ENCODE assay signal across 13 mouse cellular contexts in genomic region chr15:79896080-79896725, GRCm38 (mm10). TPM values are rescaled to one million over a fixed set of nuclear protein-coding genes. Genes with fewer than 3 reads are reported as not detected.
DNase-seq lines count a peak whose midpoint lies in the region; ATAC-seq and TF ChIP-seq lines count a peak whose summit lies in the region.
"Had no signal": no experiment of that assay in that cellular context is flagged by ENCODE, and none has a peak within 500 bp of the region (broad histone marks: within the 10 kb centered on the region; RNA-seq: fewer than 3 reads in every experiment).

No protein-coding gene starts in this region.

- H3K27ac ChIP-seq in heart, adult 2 months: peak overlapping the region; percentile 58
- H3K27ac ChIP-seq in lung, embryonic 16.5 days (ENCODE audit: low read length): peak overlapping the region; percentile 55
- H3K27ac ChIP-seq in brown adipose tissue, adult 24 weeks (replicated peaks; ENCODE audit: low read depth, low read length): peak overlapping the region; percentile 86
- H3K27ac ChIP-seq in macrophage: 0 out of 2 replicates have a peak overlapping the region, but pooled peaks have one; percentile 4
- H3K27ac ChIP-seq: forebrain, embryonic 13.5 days; midbrain, embryonic 12.5 days had no signal

- H3K4me1 ChIP-seq in heart, adult 2 months (ENCODE audit: control insufficient read depth, insufficient read depth, low read length): peaks cover 13% of the 10 kb centered on the region
- peaks cover 15% of the 10 kb centered on the region for H3K4me1 ChIP-seq in lung, embryonic 16.5 days (replicated peaks; ENCODE audit: control insufficient read depth, insufficient read depth, low read length)
- H3K4me1 ChIP-seq in lung, adult 2 months (ENCODE audit: control insufficient read depth, insufficient read depth, low read length): peaks cover 30% of the 10 kb centered on the region
- peaks cover 9% of the 10 kb centered on the region for H3K4me1 ChIP-seq in brown adipose tissue, adult 24 weeks (ENCODE audit: control insufficient read depth, insufficient read depth, insufficient read length, low read length)

- intact Hi-C loops in heart, adult 2 months (cut with DNase I): no loop called here
- intact Hi-C loops in heart, postnatal 25 days (cut with DNase I): no loop called here

- no peak for DNase-seq in heart, adult 2 months
- no peak for DNase-seq in heart, postnatal 25 days (ENCODE audit: low spot score)
- no peak for DNase-seq in lung, adult 2 months
- no peak for DNase-seq in layer of hippocampus, postnatal 14 days (ENCODE audit: low spot score in 2 of 2)
- no peak for DNase-seq in cerebellum, adult 11-12 months
- DNase-seq: cerebellum, postnatal 10 days; gastrocnemius, postnatal 25 days had no signal

- no peaks in the 10 kb centered on the region for H3K27me3 ChIP-seq in heart, adult 2 months (ENCODE audit: control insufficient read depth, insufficient read depth, low read length)
- no peaks in the 10 kb centered on the region for H3K27me3 ChIP-seq in lung, embryonic 16.5 days (ENCODE audit: control insufficient read depth, insufficient read depth, low read depth, low read length)

- 47% methylated on average over 9 of the region's 9 CpGs for WGBS in heart, adult 2 months
- WGBS in lung, embryonic 16.5 days: 61% methylated on average over 9 of the region's 9 CpGs
- WGBS in lung, adult 2 months: 39% methylated on average over 9 of the region's 9 CpGs
- 56% methylated on average over 9 of the region's 9 CpGs for WGBS in macrophage (ENCODE audit: missing documents)

- TF ChIP-seq EP300 in heart, adult 2 months (IDR thresholded peaks at IDR 0.05; ENCODE audit: insufficient read depth, low read depth, low read length): no peak

- H3K4me2 ChIP-seq in lung, embryonic 16.5 days (ENCODE audit: low read depth, low read length): no peak overlapping the region
- H3K4me2 ChIP-seq: forebrain, embryonic 13.5 days; midbrain, embryonic 12.5 days had no signal

- H3K36me3 ChIP-seq in heart, adult 2 months (ENCODE audit: control insufficient read depth, insufficient read depth, low read length): peaks cover 7% of the 10 kb centered on the region
- H3K36me3 ChIP-seq in lung, embryonic 16.5 days (ENCODE audit: control insufficient read depth, insufficient read depth, low read length): peaks cover 7% of the 10 kb centered on the region; the same call in 1 of the 2 replicates
- peaks cover 48% of the 10 kb centered on the region for H3K36me3 ChIP-seq in macrophage (ENCODE audit: inconsistent target)
- H3K36me3 ChIP-seq: midbrain, embryonic 12.5 days had no signal

- no peak for ATAC-seq in lung, embryonic 16.5 days (ENCODE audit: low read depth)
- ATAC-seq: forebrain, embryonic 13.5 days; hindbrain, embryonic 16.5 days had no signal

- no peak overlapping the region for H3K9ac ChIP-seq in heart, adult 2 months (ENCODE audit: low read depth, low read length)
- no peak overlapping the region for H3K9ac ChIP-seq in lung, embryonic 16.5 days (ENCODE audit: low read length)
- H3K9ac ChIP-seq: forebrain, embryonic 13.5 days; midbrain, embryonic 12.5 days had no signal

- no peaks in the 10 kb centered on the region for H3K9me3 ChIP-seq in lung, embryonic 16.5 days (ENCODE audit: control insufficient read depth, low read length)
- H3K9me3 ChIP-seq: forebrain, embryonic 13.5 days; midbrain, embryonic 12.5 days had no signal

- H3K4me3 ChIP-seq in heart, adult 2 months: no peak overlapping the region
- no peak overlapping the region for H3K4me3 ChIP-seq in lung, embryonic 16.5 days (ENCODE audit: low read length)
- H3K4me3 ChIP-seq in lung, adult 2 months (replicated peaks; ENCODE audit: extremely low read depth, low read depth, low read length): no peak overlapping the region
- no peak overlapping the region for H3K4me3 ChIP-seq in brown adipose tissue, adult 24 weeks (ENCODE audit: insufficient read depth, low read depth, low read length)
- no peak overlapping the region for H3K4me3 ChIP-seq in macrophage (ENCODE audit: inconsistent target)
- H3K4me3 ChIP-seq: forebrain, embryonic 13.5 days; midbrain, embryonic 12.5 days had no signal

- TF ChIP-seq CTCF in heart, adult 2 months (IDR thresholded peaks at IDR 0.05): no peak
- no peak for TF ChIP-seq CTCF in lung, adult 2 months (IDR thresholded peaks at IDR 0.05; ENCODE audit: insufficient read depth, low read length)

- no peaks in the 10 kb centered on the region for H3K79me2 ChIP-seq in heart, adult 2 months (replicated peaks; ENCODE audit: control insufficient read depth, insufficient read depth, low read length)
- peaks cover 50% of the 10 kb centered on the region for H3K79me2 ChIP-seq in macrophage (ENCODE audit: inconsistent target)

- no peak for TF ChIP-seq POLR2A in heart, adult 2 months (IDR thresholded peaks at IDR 0.05; ENCODE audit: insufficient read depth, low read depth, low read length)
- TF ChIP-seq POLR2A in lung, adult 2 months (IDR thresholded peaks at IDR 0.05; ENCODE audit: borderline replicate concordance, extremely low read depth, low read depth, low read length): no peak

RNA-seq across cellular contexts. Expression of gene Apobec3, which starts 4.7 kb away (rescaled TPM):
- 1 to 10 TPM; 6.8 to 7.1 TPM for total RNA-seq in heart, adult 2 months (2021)
- 13.9 and 16.3 TPM in 2 replicates for polyA plus RNA-seq in heart, adult 2 months (2012; rRNA removed)
- 1 to 10 TPM; 6.3 to 6.4 TPM for total RNA-seq in heart, postnatal 25 days (2021)
- 43.2 and 52.8 TPM in 2 replicates for polyA plus RNA-seq in lung, embryonic 16.5 days (2015; fragmentation: Nextera tagmentation; extraction: Ambion mirVana)
- polyA plus RNA-seq in lung, adult 2 months (2012; rRNA removed): 29.7 and 36.7 TPM in 2 replicates
- 5.3 and 7.4 TPM in 2 replicates for polyA plus RNA-seq in brown adipose tissue, adult 24 weeks (2012; ENCODE audit: insufficient read depth, insufficient read length, missing spikeins)
- 100 to 1,000 TPM in 24 of 26 experiments, 10 to 100 TPM in 2; 96.9 to 911 (median 311) TPM for total RNA-seq in macrophage (2018; cell fraction: chromatin; rRNA removed)
- 100 to 1,000 TPM in 13 of 26 experiments, 10 to 100 TPM in 13; 28.8 to 219 (median 97.8) TPM for total RNA-seq in macrophage (2018; cell fraction: cytosol; rRNA removed)
- 100 to 1,000 TPM in 25 of 26 experiments, 10 to 100 TPM in 1; 82.7 to 710 (median 344) TPM for total RNA-seq in macrophage (2018; cell fraction: nucleus; rRNA removed)
- 22.8 to 91.0 TPM (median 42.5 TPM) in 3 replicates for polyA plus RNA-seq in macrophage (2018)
- 1 to 10 TPM; 6.1 to 6.4 TPM for total RNA-seq in layer of hippocampus, postnatal 14 days (2021)

Comparison
In these comparisons a context has a peak if more than half of its experiments do, and no peak if none do; other contexts are left out.
1. H3K27ac ChIP-seq: peak in every context shown above with its lines; median percentile 86 in brown adipose tissue, adult 24 weeks; 58 in heart, adult 2 months; 55 in lung, embryonic 16.5 days; 4 in macrophage.